Mouse (Mus musculus) hindbrain, embryonic 12.5 days (tissue): ENCODE results near the gene Hcrtr1. TPM values are rescaled to one million over a fixed set of nuclear protein-coding genes. Genes with fewer than 3 reads are reported as not detected.

ENCODE experiments used
- ATAC-seq: fragments of 200-750 bp; cut with Nextera tagmentation; 2 replicates; pipeline ENCODE4 v1.8.0; 2017; ENCODE audit warnings: moderate TSS enrichment; ENCODE audit not compliant: low FRiP score
- H3K27ac ChIP-seq: fragments of 300-500 bp; sonication (generic); 2 replicates; pipeline ENCODE4 v1.5.1; 2016; ENCODE audit warnings: mild to moderate bottlenecking
- H3K27me3 ChIP-seq: fragments of 300-500 bp; sonication (generic); 2 replicates; pipeline ENCODE4 v1.6.1; 2016; ENCODE audit warnings: mild to moderate bottlenecking
- H3K36me3 ChIP-seq: fragments of 300-500 bp; sonication (generic); 2 replicates; pipeline ENCODE4 v1.6.1; 2016; ENCODE audit warnings: mild to moderate bottlenecking
- H3K4me1 ChIP-seq: fragments of 300-500 bp; sonication (generic); 2 replicates; pipeline ENCODE4 v1.6.1; 2016
- H3K4me2 ChIP-seq: fragments of 300-500 bp; sonication (generic); replicated peaks from 2 replicates; pipeline ENCODE4 v1.6.1; 2016; ENCODE audit warnings: mild to moderate bottlenecking
- H3K4me3 ChIP-seq: fragments of 300-500 bp; sonication (generic); 2 replicates; pipeline ENCODE4 v1.5.1; 2016; ENCODE audit warnings: mild to moderate bottlenecking
- H3K9ac ChIP-seq: fragments of 300-500 bp; sonication (generic); 2 replicates; pipeline ENCODE4 v1.6.1; 2016; ENCODE audit warnings: mild to moderate bottlenecking, moderate library complexity
- H3K9me3 ChIP-seq: fragments of 300-500 bp; sonication (generic); replicated peaks from 2 replicates; pipeline ENCODE4 v1.6.1; 2016; ENCODE audit warnings: mild to moderate bottlenecking
- WGBS: fragments of 180-500 bp; shearing (Covaris S2); methylation state at CpG from one replicate; pipeline ENCODE4 v1.1.7; 2016; 5-methylcytosine and 5-hydroxymethylcytosine counted together
- polyA plus RNA-seq: library from polyadenylated mRNA; unstranded; fragments of >200 nt; fragmentation: Nextera tagmentation; extraction: Ambion mirVana; gene quantifications from 2 replicates; pipeline ENCODE4 v1.2.1, GENCODE M21; 2016

Hcrtr1 gene
- polyA plus RNA-seq, result 1.0 and 1.3 TPM in 2 replicates

DNA sequence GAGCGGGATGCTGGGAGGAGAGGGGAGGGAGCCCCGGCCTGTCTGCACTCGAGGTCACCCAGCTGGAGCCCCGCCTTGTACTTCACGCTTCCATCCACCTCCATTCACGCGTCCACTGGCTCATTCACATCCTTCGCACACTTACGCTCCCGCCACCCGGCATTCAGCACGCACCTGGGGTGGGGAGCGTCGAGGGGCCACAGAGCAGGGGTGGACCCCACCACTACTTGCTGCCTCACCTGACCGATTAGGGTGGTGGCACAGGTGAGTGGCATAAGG lies at the start of gene Hcrtr1:
TSS of gene Hcrtr1 (minus strand) at position 146 of the 279 bp plus-strand sequence.
- peaks cover 51% of the 10 kb centered on the region for H3K27me3 ChIP-seq

GRCm38 (mm10) chr4:130188806-130189297 lies 49.7 kb upstream of the Hcrtr1 start:
- H3K9ac ChIP-seq, result no peak overlapping the region
- H3K36me3 ChIP-seq, result no peaks in the 10 kb centered on the region
- peak; percentile 40; the same call in 1 of the 2 replicates for ATAC-seq
- 0 out of 2 replicates have a peak, but pooled peaks cover 5% of the 10 kb centered on the region for H3K27me3 ChIP-seq
- H3K4me2 ChIP-seq, result peak overlapping the region; percentile 40
- no peak overlapping the region for H3K4me3 ChIP-seq
- H3K27ac ChIP-seq, result no peak overlapping the region
- no peaks in the 10 kb centered on the region for H3K9me3 ChIP-seq
- no peaks in the 10 kb centered on the region; the same call in 1 of the 2 replicates for H3K4me1 ChIP-seq
- WGBS, result 2% methylated on average over 13 of the region's 13 CpGs

More for the DNA sequence above, at the start of gene Hcrtr1:
- Histone ChIP-seq H3K9me3 (no peaks in the 10 kb centered on the region), H3K36me3 (no peaks in the 10 kb centered on the region), H3K4me1 (peaks cover 27% of the 10 kb centered on the region), H3K4me2 (peak within 1 kb of the TSS; percentile 78), H3K27ac (no peak within 1 kb of the TSS), H3K9ac (peak within 1 kb of the TSS; percentile 51), H3K4me3 (peak within 1 kb of the TSS; percentile 33)
- ATAC-seq, result 0 out of 2 replicates have a peak, but pooled peaks have one; percentile 4
- 1% methylated on average over 15 of the region's 15 CpGs for WGBS

DNA sequence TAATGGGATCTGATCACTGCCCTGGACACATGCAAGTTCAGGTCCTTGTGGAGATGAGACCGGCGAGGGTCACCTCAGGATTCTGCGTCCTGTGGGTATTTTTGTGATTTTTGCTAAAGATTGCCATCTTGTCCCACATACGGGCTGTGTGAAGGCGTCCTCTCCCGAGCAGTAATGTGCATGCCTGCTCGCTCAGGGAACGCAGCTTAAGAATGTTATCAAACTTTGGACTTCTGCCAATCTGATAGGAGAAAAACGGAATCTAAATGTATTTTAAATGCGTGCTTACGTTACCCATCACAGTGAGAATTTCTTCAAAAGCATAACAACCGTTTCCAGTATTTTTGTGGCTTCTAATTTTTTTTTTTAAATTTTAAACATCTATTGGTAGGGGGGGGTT lies 47.7 kb upstream of the Hcrtr1 start:
- no peak overlapping the region for H3K9ac ChIP-seq
- no peak overlapping the region for H3K4me3 ChIP-seq
- H3K9me3 ChIP-seq, result no peaks in the 10 kb centered on the region
- H3K4me1 ChIP-seq, result no peaks in the 10 kb centered on the region; the same call in 1 of the 2 replicates
- H3K36me3 ChIP-seq, result no peaks in the 10 kb centered on the region
- ATAC-seq, result no peak
- H3K4me2 ChIP-seq, result no peak overlapping the region
- H3K27ac ChIP-seq, result no peak overlapping the region
- 86% methylated on average over 12 of the region's 12 CpGs for WGBS
- H3K27me3 ChIP-seq, result 0 out of 2 replicates have a peak, but pooled peaks cover 1% of the 10 kb centered on the region

GRCm38 (mm10) chr4:130186450-130186849 lies 47.3 kb upstream of the Hcrtr1 start:
- Histone ChIP-seq H3K9me3 (no peaks in the 10 kb centered on the region), H3K4me3 (no peak overlapping the region), H3K27me3 (no peaks in the 10 kb centered on the region), H3K4me1 (no peaks in the 10 kb centered on the region; the same call in 1 of the 2 replicates), H3K4me2 (no peak overlapping the region), H3K9ac (no peak overlapping the region), H3K27ac (no peak overlapping the region), H3K36me3 (no peaks in the 10 kb centered on the region)
- 88% methylated on average over 9 of the region's 9 CpGs for WGBS
- no peak for ATAC-seq

DNA sequence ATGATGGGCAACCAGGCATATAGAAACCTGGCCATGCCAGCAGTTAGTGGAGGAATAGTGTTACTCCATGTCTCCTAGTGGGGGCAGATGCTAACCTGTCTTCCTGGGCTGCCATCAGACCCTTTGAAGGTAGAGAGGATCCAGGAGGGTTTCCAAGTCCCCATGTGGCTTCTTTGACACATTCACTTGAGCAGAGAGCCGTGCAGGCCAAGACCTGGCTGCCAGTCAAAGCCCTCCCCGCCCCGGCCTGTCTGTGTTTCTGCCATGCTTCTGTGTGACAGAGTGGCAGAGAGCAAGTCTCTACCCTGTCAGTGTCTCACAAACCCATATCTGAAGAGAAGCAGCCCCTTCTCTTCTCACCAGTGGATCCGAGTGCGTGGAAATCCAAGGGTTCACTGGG lies 44.7 kb upstream of the Hcrtr1 start:
- H3K36me3 ChIP-seq, result no peaks in the 10 kb centered on the region
- no peaks in the 10 kb centered on the region; the same call in 1 of the 2 replicates for H3K4me1 ChIP-seq
- 89% methylated on average over 5 of the region's 5 CpGs for WGBS
- H3K9me3 ChIP-seq, result no peaks in the 10 kb centered on the region
- H3K27ac ChIP-seq, result no peak overlapping the region
- H3K27me3 ChIP-seq, result 0 out of 2 replicates have a peak, but pooled peaks cover 2% of the 10 kb centered on the region
- no peak for ATAC-seq
- H3K4me2 ChIP-seq, result no peak overlapping the region
- no peak overlapping the region for H3K4me3 ChIP-seq
- H3K9ac ChIP-seq, result no peak overlapping the region

DNA sequence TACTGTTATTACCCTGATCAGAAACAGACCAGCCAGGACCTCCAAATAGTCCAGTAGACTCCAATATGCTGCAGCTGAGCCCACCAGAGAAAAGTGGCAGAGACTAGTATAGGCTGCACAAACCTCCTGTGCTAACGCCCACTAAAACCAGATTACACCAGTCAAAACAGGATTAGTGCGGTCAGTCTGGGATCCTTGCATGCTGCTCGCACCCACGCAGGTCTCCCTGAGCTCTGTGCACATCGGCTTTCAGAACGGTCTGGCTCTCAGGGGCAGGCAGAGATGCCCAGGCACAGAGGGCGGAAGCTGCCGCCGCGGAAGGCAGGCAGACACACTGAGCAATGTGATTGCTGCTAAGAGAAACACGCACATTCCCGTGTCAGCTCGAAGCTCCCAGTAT lies 43.9 kb upstream of the Hcrtr1 start:
- Histone ChIP-seq H3K27me3 (0 out of 2 replicates have a peak, but pooled peaks cover 2% of the 10 kb centered on the region), H3K9me3 (no peaks in the 10 kb centered on the region), H3K4me2 (no peak overlapping the region), H3K9ac (no peak overlapping the region), H3K27ac (no peak overlapping the region), H3K36me3 (no peaks in the 10 kb centered on the region), H3K4me3 (no peak overlapping the region), H3K4me1 (no peaks in the 10 kb centered on the region)
- WGBS, result 81% methylated on average over 13 of the region's 13 CpGs
- no peak for ATAC-seq

DNA sequence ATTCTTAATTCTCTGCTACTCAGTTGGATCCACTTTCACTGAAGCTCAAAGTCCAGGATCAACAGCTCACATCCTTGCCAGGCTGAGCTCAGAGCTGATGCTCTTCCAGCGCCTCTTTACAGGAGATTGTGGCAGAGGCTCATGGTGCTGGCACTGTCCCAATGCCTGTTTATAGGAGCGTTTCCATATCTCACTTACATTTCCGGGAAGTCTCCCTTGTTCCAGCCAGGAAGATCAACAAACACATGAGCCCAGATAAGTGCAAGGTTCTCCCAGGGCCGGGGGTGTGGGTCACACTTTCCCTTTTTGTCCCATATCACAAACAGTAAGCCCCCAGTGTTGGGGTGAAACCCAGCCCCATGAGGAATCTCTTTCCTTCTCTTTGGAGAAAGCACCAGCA lies 42.7 kb upstream of the Hcrtr1 start:
- no peaks in the 10 kb centered on the region for H3K36me3 ChIP-seq
- WGBS, result 78% methylated on average over 4 of the region's 4 CpGs
- no peak overlapping the region for H3K4me3 ChIP-seq
- no peak overlapping the region for H3K4me2 ChIP-seq
- H3K9ac ChIP-seq, result no peak overlapping the region
- H3K27me3 ChIP-seq, result peaks cover 4% of the 10 kb centered on the region; the same call in 1 of the 2 replicates
- H3K27ac ChIP-seq, result no peak overlapping the region
- peaks cover 1% of the 10 kb centered on the region; the same call in 1 of the 2 replicates for H3K4me1 ChIP-seq
- no peaks in the 10 kb centered on the region for H3K9me3 ChIP-seq
- no peak for ATAC-seq

GRCm38 (mm10) chr4:130180909-130181602 lies 41.9 kb upstream of the Hcrtr1 start:
- Histone ChIP-seq H3K9ac (no peak overlapping the region), H3K27me3 (peaks cover 8% of the 10 kb centered on the region; the same call in 1 of the 2 replicates), H3K4me3 (no peak overlapping the region), H3K9me3 (no peaks in the 10 kb centered on the region), H3K4me2 (no peak overlapping the region), H3K36me3 (no peaks in the 10 kb centered on the region), H3K4me1 (peaks cover 5% of the 10 kb centered on the region), H3K27ac (no peak overlapping the region)
- no peak for ATAC-seq
- 69% methylated on average over 7 of the region's 7 CpGs for WGBS

DNA sequence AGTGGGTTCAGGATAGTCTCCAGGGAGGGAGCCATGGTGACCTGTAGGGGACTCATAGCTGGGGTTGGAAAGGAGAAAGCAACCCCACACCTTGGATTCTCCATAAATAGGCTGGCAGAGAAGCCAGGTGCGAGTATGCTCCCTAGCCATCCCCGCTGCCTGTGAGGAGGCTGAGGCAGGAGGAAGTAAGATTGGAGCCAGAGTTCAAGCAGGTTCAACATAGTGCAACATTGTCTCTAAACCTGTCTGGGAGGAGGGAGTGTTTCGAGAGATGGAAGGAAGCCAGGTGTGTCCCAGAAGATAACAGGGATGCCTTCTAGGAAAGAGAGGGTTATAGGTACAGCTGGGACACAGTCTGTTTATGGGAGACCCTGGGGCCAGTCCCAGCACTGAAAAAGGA lies 40.7 kb upstream of the Hcrtr1 start:
- H3K27ac ChIP-seq, result no peak overlapping the region

DNA sequence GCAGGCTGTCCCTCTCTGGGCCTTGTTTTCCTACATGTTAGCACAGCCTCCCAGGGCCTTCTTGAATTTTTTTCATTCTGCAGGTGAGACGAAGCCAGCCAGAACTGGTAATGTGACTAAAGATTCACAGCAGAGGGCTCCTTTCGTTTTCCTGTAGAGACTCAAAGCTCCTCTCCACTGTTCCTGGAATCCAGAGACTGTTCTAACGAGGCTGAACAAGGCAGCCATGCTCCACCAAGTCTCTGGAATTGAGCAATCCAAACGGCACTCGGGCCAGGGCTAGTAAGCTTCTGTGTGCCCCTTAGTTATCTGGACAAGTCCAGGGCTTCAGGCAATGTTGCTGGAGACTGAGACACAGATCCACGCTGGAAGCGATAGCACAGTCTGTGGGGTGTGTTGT lies 38.4 kb upstream of the Hcrtr1 start:
- Histone ChIP-seq H3K27me3 (peaks cover 40% of the 10 kb centered on the region), H3K4me2 (no peak overlapping the region), H3K27ac (no peak overlapping the region), H3K36me3 (no peaks in the 10 kb centered on the region), H3K9ac (no peak overlapping the region), H3K9me3 (no peaks in the 10 kb centered on the region), H3K4me3 (no peak overlapping the region), H3K4me1 (peaks cover 27% of the 10 kb centered on the region)
- ATAC-seq, result no peak
- WGBS, result 74% methylated on average over 7 of the region's 7 CpGs

More for the DNA sequence above, 40.7 kb upstream of the Hcrtr1 start:
- no peak overlapping the region for H3K9ac ChIP-seq
- H3K4me3 ChIP-seq, result no peak overlapping the region
- no peak overlapping the region for H3K4me2 ChIP-seq
- peaks cover 20% of the 10 kb centered on the region for H3K27me3 ChIP-seq
- peaks cover 15% of the 10 kb centered on the region for H3K4me1 ChIP-seq
- no peaks in the 10 kb centered on the region for H3K36me3 ChIP-seq
- no peak for ATAC-seq
- H3K9me3 ChIP-seq, result no peaks in the 10 kb centered on the region
- WGBS, result 87% methylated on average over 3 of the region's 3 CpGs

- 71% methylated on average over 4 of the region's 4 CpGs for WGBS
- Histone ChIP-seq H3K9ac (no peak overlapping the region), H3K36me3 (no peaks in the 10 kb centered on the region), H3K4me3 (no peak overlapping the region), H3K4me1 (peaks cover 30% of the 10 kb centered on the region), H3K27ac (no peak overlapping the region), H3K27me3 (peaks cover 40% of the 10 kb centered on the region), H3K9me3 (no peaks in the 10 kb centered on the region), H3K4me2 (no peak overlapping the region)
- ATAC-seq, result no peak
Measured at GRCm38 (mm10) chr4:130177087-130177486, 37.9 kb upstream of the Hcrtr1 start.

- Histone ChIP-seq H3K4me3 (no peak overlapping the region), H3K27ac (no peak overlapping the region), H3K27me3 (peaks cover 40% of the 10 kb centered on the region), H3K4me2 (no peak overlapping the region), H3K36me3 (no peaks in the 10 kb centered on the region), H3K9ac (no peak overlapping the region), H3K4me1 (peaks cover 39% of the 10 kb centered on the region), H3K9me3 (no peaks in the 10 kb centered on the region)
- 73% methylated on average over 5 of the region's 5 CpGs for WGBS
- no peak for ATAC-seq
Measured at GRCm38 (mm10) chr4:130176156-130176720, 37.1 kb upstream of the Hcrtr1 start.
